Mouse (Mus musculus) midbrain, postnatal 0 days (tissue): ENCODE measurements around the gene Mtnr1a. TPM values are rescaled to one million over a fixed set of nuclear protein-coding genes. Genes with fewer than 3 reads are reported as not detected.

ENCODE experiments used
- ATAC-seq: fragments of 200-750 bp; cut with Nextera tagmentation; 2 replicates; pipeline ENCODE4 v1.8.0; 2017; ENCODE audit warnings: moderate number of reproducible peaks, mild to moderate bottlenecking, moderate TSS enrichment, moderate library complexity; ENCODE audit not compliant: low FRiP score
- DNase-seq: peaks from one replicate; pipeline ENCODE4 v3.0.0-alpha.2; 2015; ENCODE audit warnings: low spot score
- H3K27ac ChIP-seq: fragments of 300-500 bp; sonication (generic); 2 replicates; pipeline ENCODE4 v1.5.1; 2014; ENCODE audit warnings: low read depth, mild to moderate bottlenecking, low read length, mixed read lengths
- H3K27me3 ChIP-seq: fragments of 300-500 bp; sonication (generic); 2 replicates; pipeline ENCODE4 v1.6.1; 2014; ENCODE audit warnings: low read length, control low read depth, mixed read lengths; ENCODE audit not compliant: insufficient read depth
- H3K36me3 ChIP-seq: fragments of 300-500 bp; sonication (generic); 2 replicates; pipeline ENCODE4 v1.6.1; 2014; ENCODE audit warnings: low read length, control low read depth, mixed read lengths; ENCODE audit not compliant: insufficient read depth
- H3K4me1 ChIP-seq: fragments of 300-500 bp; sonication (generic); 2 replicates; pipeline ENCODE4 v1.6.1; 2014; ENCODE audit warnings: mild to moderate bottlenecking, control low read depth, antibody characterized with exemption, low read length, mixed read lengths; ENCODE audit not compliant: insufficient read depth
- H3K4me2 ChIP-seq: fragments of 300-500 bp; sonication (generic); 2 replicates; pipeline ENCODE4 v1.6.1; 2014; ENCODE audit warnings: low read depth, mild to moderate bottlenecking, low read length, mixed read lengths; ENCODE audit not compliant: poor library complexity, severe bottlenecking
- H3K4me3 ChIP-seq: fragments of 300-500 bp; sonication (generic); 2 replicates; pipeline ENCODE4 v1.5.1; 2014; ENCODE audit warnings: low read depth, mild to moderate bottlenecking, low read length, moderate library complexity
- H3K9ac ChIP-seq: fragments of 300-500 bp; sonication (generic); replicated peaks from 2 replicates; pipeline ENCODE4 v1.6.1; 2014; ENCODE audit warnings: mild to moderate bottlenecking, low read length, moderate library complexity, mixed read lengths; ENCODE audit not compliant: poor library complexity, severe bottlenecking
- H3K9me3 ChIP-seq: fragments of 300-500 bp; sonication (generic); 2 replicates; pipeline ENCODE4 v1.6.1; 2016; ENCODE audit warnings: low read length, control low read depth
- CTCF ChIP-seq: IDR thresholded peaks from 2 replicates; pipeline ENCODE4 v1.5.1; 2016; ENCODE audit warnings: antibody characterized with exemption, mild to moderate bottlenecking
- WGBS: fragments of 180-500 bp; shearing (Covaris S2); extraction: QIAGEN DNeasy Blood & Tissue Kit; methylation state at CpG from one replicate; pipeline ENCODE4 v1.1.7; 2014; 5-methylcytosine and 5-hydroxymethylcytosine counted together
- polyA plus RNA-seq: library from polyadenylated mRNA; unstranded; fragments of >200 nt; fragmentation: Nextera tagmentation; extraction: Ambion mirVana; gene quantifications from 2 replicates; pipeline ENCODE4 v1.2.1, GENCODE M21; 2015
- total RNA-seq: library from RNA; depleted of rRNA; stranded (reverse); fragments of >200 nt; gene quantifications from 2 replicates; pipeline ENCODE4 v1.2.3, GENCODE M21; 2014; rRNA removed

Gene Mtnr1a
- total and polyA plus RNA-seq, 2 experiments from 2014 or later: 0.49 to 0.77 TPM

DNA sequence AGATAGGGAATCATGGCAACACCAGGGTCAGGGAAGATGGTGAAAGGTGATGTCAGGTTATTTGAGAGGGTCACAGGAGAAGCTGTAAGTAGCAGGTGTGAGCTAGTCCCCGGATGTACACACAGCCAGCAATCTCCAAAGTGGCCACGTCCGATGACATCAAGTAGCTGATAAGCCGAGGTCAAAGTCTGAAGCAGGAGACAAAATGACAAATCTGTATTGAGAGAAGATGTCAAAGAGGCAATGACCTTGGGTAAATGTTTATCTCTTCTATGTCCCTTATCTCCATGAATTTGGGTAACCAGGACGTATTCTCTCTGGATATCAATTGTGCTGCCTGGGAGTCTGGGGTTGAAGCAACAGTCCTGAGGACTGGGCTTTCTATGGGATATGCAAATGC lies 42.9 kb downstream of the Mtnr1a start:
- WGBS: 83% methylated on average over 5 of the region's 5 CpGs
- no peaks in the 10 kb centered on the region for H3K27me3 ChIP-seq
- H3K4me2 ChIP-seq: no peak overlapping the region
- no peaks in the 10 kb centered on the region for H3K36me3 ChIP-seq
- ATAC-seq (no peak), DNase-seq (no peak)
- no peak for TF ChIP-seq CTCF
- no peak overlapping the region for H3K27ac ChIP-seq
- no peaks in the 10 kb centered on the region for H3K4me1 ChIP-seq
- no peaks in the 10 kb centered on the region for H3K9me3 ChIP-seq
- H3K9ac ChIP-seq: no peak overlapping the region
- no peak overlapping the region for H3K4me3 ChIP-seq

DNA sequence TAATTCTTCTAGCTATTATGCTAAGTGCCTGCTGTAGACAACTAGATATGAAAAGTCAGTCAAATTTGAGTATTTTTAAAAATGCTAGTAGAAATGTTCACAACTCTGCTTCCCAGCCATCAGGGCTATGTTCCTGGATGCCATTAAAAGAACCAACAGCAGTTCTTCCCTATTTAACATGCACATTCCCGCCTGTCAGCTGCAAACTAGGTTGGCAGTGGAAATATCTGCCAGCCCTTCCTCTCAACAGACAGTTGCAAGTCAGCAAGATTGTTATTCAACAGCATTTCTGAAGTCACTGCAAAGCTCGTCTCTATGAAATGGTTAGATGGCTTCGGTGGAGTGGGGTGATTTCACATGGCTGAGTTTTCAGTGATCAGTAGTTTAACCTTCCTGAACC lies 48.7 kb downstream of the Mtnr1a start:
- ATAC-seq (no peak), DNase-seq (no peak)
- no peak overlapping the region for H3K27ac ChIP-seq
- no peak for TF ChIP-seq CTCF
- H3K27me3 ChIP-seq: no peaks in the 10 kb centered on the region
- WGBS: 71% methylated on average over 3 of the region's 3 CpGs
- no peaks in the 10 kb centered on the region for H3K4me1 ChIP-seq
- H3K36me3 ChIP-seq: no peaks in the 10 kb centered on the region
- H3K9ac ChIP-seq: no peak overlapping the region
- H3K4me3 ChIP-seq: no peak overlapping the region
- no peaks in the 10 kb centered on the region for H3K9me3 ChIP-seq
- no peak overlapping the region for H3K4me2 ChIP-seq

DNA sequence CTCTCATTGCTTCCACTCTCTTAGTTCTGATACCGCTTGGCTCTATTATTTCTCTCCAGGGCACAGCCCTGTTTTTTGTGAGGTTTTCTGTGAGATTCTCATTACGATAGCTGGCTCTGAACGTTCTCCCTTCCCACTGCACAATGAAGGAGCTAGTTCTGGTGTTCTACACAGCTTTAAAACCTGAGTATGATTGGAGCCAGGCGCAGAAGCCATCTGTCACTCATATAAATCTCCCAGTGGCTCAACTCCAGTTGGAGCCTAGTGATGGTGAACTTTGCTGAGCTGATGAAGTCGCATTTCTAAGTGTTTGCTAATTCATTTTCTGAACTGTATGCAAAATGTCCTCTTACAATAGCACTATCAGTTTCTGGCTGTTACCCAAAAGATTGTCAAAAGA lies 56.7 kb downstream of the Mtnr1a start:
- Histone ChIP-seq H3K4me1 (no peaks in the 10 kb centered on the region), H3K36me3 (no peaks in the 10 kb centered on the region), H3K4me2 (no peak overlapping the region), H3K9me3 (no peaks in the 10 kb centered on the region), H3K27me3 (no peaks in the 10 kb centered on the region), H3K4me3 (no peak overlapping the region), H3K27ac (no peak overlapping the region), H3K9ac (no peak overlapping the region)
- DNase-seq (no peak), ATAC-seq (no peak)
- WGBS: 65% methylated on average over 5 of the region's 5 CpGs
- no peak for TF ChIP-seq CTCF

Other genes with a start within 250 kb of the Mtnr1a start
- 106 and 122 TPM in 2 replicates for gene Fat1, start 133.7 kb upstream of the Mtnr1a start, total RNA-seq
- gene Fat1, start 133.7 kb upstream of the Mtnr1a start, polyA plus RNA-seq: 8.7 and 9.2 TPM in 2 replicates
- gene F11, start 192.9 kb downstream of the Mtnr1a start, total RNA-seq: not detected in 2 replicates
- gene F11, start 192.9 kb downstream of the Mtnr1a start, polyA plus RNA-seq: not detected in 2 replicates
- gene Klkb1, start 225.7 kb downstream of the Mtnr1a start, total RNA-seq: under 0.01 TPM in 1 of 2 replicates, not detected in the other
- gene Klkb1, start 225.7 kb downstream of the Mtnr1a start, polyA plus RNA-seq: 0.02 and 0.04 TPM in 2 replicates
- gene Gm45753, start 239.3 kb downstream of the Mtnr1a start, total RNA-seq: not detected in 2 replicates
- not detected in 2 replicates for gene Gm45753, start 239.3 kb downstream of the Mtnr1a start, polyA plus RNA-seq